Mouse (Mus musculus) embryonic facial prominence, embryonic 12.5 days (tissue): ENCODE results near the gene Pcyt1a. TPM values are rescaled to one million over a fixed set of nuclear protein-coding genes. Genes with fewer than 3 reads are reported as not detected.
A peak's percentile ranks its signal among the peaks of the same experiment; 100 is the strongest.
"Not testable (repeated sequence)": the region's sequence is repeated elsewhere in the genome, so short reads cannot be mapped to it uniquely, and the experiment has no call there.

Experiments
- ATAC-seq: fragments of 200-750 bp; cut with Nextera tagmentation; 2 replicates; pipeline ENCODE4 v1.8.0; 2017; ENCODE audit not compliant: insufficient number of reproducible peaks, insufficient read depth, low FRiP score, low TSS enrichment
- H3K27ac ChIP-seq: fragments of 300-500 bp; sonication (generic); 2 replicates; pipeline ENCODE4 v1.5.1; 2016; ENCODE audit warnings: mild to moderate bottlenecking
- H3K27me3 ChIP-seq: fragments of 300-500 bp; sonication (generic); 2 replicates; pipeline ENCODE4 v1.6.1; 2016; ENCODE audit warnings: mild to moderate bottlenecking, moderate library complexity
- H3K36me3 ChIP-seq: fragments of 300-500 bp; sonication (generic); 2 replicates; pipeline ENCODE4 v1.6.1; 2016; ENCODE audit warnings: mild to moderate bottlenecking
- H3K4me1 ChIP-seq: fragments of 300-500 bp; sonication (generic); 2 replicates; pipeline ENCODE4 v1.6.1; 2016
- H3K4me2 ChIP-seq: fragments of 300-500 bp; sonication (generic); replicated peaks from 2 replicates; pipeline ENCODE4 v1.6.1; 2016; ENCODE audit warnings: mild to moderate bottlenecking, moderate library complexity
- H3K4me3 ChIP-seq: fragments of 300-500 bp; sonication (generic); 2 replicates; pipeline ENCODE4 v1.5.1; 2016; ENCODE audit warnings: mild to moderate bottlenecking
- H3K9ac ChIP-seq: fragments of 300-500 bp; sonication (generic); 2 replicates; pipeline ENCODE4 v1.6.1; 2016; ENCODE audit warnings: mild to moderate bottlenecking, moderate library complexity
- H3K9me3 ChIP-seq: fragments of 300-500 bp; sonication (generic); 2 replicates; pipeline ENCODE4 v1.6.1; 2016; ENCODE audit warnings: mild to moderate bottlenecking, moderate library complexity
- whole genome bisulfite sequencing: fragments of 180-500 bp; shearing (Covaris S2); methylation state at CpG from one replicate; pipeline ENCODE4 v1.1.7; 2016; 5-methylcytosine and 5-hydroxymethylcytosine counted together
- polyA plus RNA-seq: library from polyadenylated mRNA; unstranded; fragments of >200 nt; fragmentation: Nextera tagmentation; extraction: Ambion mirVana; gene quantifications from 2 replicates; pipeline ENCODE4 v1.2.1, GENCODE M21; 2016

Gene Pcyt1a
- polyA plus RNA-seq, 1 experiment from 2014 or later = 35.4 TPM

DNA sequence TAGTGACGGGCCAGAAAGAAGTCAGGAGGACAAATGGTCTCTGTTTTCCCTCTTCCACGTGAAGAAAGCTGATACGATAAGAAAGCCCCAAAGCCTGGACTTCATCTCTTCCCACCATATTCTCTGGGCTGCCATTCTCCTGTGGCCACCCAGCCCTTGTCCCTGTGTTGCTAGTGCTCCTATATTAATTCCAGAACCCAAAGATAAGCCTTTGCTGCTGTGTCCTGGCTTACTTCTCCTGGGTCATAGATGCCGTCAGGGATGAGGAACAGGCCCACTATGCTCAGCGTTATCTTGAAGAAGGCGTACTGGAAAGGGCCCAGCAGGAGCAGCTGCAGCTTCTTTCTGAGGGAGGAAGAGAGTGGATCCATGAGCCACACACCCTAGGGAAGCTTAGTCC, 46.6 kb downstream of the Pcyt1a start:
- ATAC-seq = no peak
- no peaks in the 10 kb centered on the region for H3K27me3 ChIP-seq
- no peak overlapping the region for H3K27ac ChIP-seq
- H3K36me3 ChIP-seq = no peaks in the 10 kb centered on the region; the same call in 1 of the 2 replicates
- H3K4me1 ChIP-seq = no peaks in the 10 kb centered on the region
- 78% methylated on average over 6 of the region's 6 CpGs for WGBS
- H3K9ac ChIP-seq = no peak overlapping the region
- H3K4me2 ChIP-seq = no peak overlapping the region
- H3K9me3 ChIP-seq = no peaks in the 10 kb centered on the region
- H3K4me3 ChIP-seq = no peak overlapping the region

- H3K4me3 ChIP-seq = no peak overlapping the region
- 0 out of 2 replicates have a peak, but pooled peaks cover 3% of the 10 kb centered on the region for H3K4me1 ChIP-seq
- no peak overlapping the region for H3K27ac ChIP-seq
- ATAC-seq = no peak
- H3K4me2 ChIP-seq = no peak overlapping the region
- 70% methylated on average over 2 of the region's 2 CpGs for WGBS
- no peaks in the 10 kb centered on the region for H3K36me3 ChIP-seq
- H3K9ac ChIP-seq = no peak overlapping the region
- H3K9me3 ChIP-seq = no peaks in the 10 kb centered on the region
- no peaks in the 10 kb centered on the region for H3K27me3 ChIP-seq
Measured at GRCm38 (mm10) chr16:32479415-32479814, 48.7 kb downstream of the Pcyt1a start.

GRCm38 (mm10) chr16:32484431-32484871, 53.7 kb downstream of the Pcyt1a start:
- Histone ChIP-seq H3K27me3 (no peaks in the 10 kb centered on the region), H3K4me3 (no peak overlapping the region), H3K9ac (no peak overlapping the region), H3K27ac (no peak overlapping the region), H3K4me1 (peaks cover 12% of the 10 kb centered on the region; the same call in 1 of the 2 replicates), H3K9me3 (no peaks in the 10 kb centered on the region), H3K4me2 (no peak overlapping the region), H3K36me3 (no peaks in the 10 kb centered on the region)
- ATAC-seq = peak; percentile 52; the same call in 1 of the 2 replicates
- WGBS = 30% methylated on average over 7 of the region's 7 CpGs

GRCm38 (mm10) chr16:32485209-32485608, 54.5 kb downstream of the Pcyt1a start:
- WGBS = 80% methylated on average over 2 of the region's 2 CpGs
- peaks cover 12% of the 10 kb centered on the region; the same call in 1 of the 2 replicates for H3K4me1 ChIP-seq
- no peaks in the 10 kb centered on the region for H3K9me3 ChIP-seq
- no peak overlapping the region for H3K9ac ChIP-seq
- no peaks in the 10 kb centered on the region for H3K36me3 ChIP-seq
- ATAC-seq = no peak
- H3K4me2 ChIP-seq = no peak overlapping the region
- H3K27ac ChIP-seq = no peak overlapping the region
- no peak overlapping the region for H3K4me3 ChIP-seq
- H3K27me3 ChIP-seq = no peaks in the 10 kb centered on the region

DNA sequence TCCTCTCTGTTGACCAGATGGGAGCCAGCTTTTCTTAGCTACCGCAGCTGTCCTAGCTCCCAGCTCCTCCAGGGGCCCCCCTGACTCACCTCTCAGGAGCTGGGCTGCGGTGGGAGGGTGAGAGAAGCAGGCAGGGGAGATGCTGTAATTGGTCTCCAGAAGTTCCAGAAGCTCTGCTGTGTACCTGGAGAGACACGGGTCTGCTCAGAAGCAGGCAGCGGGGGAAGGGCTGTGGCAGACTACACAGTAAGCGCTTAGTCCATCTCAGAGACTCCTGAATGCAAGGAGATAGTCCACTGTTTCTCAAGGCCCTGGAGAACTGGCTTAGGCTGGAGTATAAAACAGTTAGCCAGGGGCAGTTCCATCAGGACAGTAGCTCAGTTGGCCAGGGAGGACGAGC, 55.3 kb downstream of the Pcyt1a start:
- H3K9me3 ChIP-seq = no peaks in the 10 kb centered on the region
- H3K36me3 ChIP-seq = no peaks in the 10 kb centered on the region
- 78% methylated on average over 6 of the region's 6 CpGs for whole genome bisulfite sequencing
- H3K4me2 ChIP-seq = no peak overlapping the region
- no peak overlapping the region for H3K27ac ChIP-seq
- ATAC-seq = no peak
- H3K4me3 ChIP-seq = no peak overlapping the region
- peaks cover 12% of the 10 kb centered on the region; the same call in 1 of the 2 replicates for H3K4me1 ChIP-seq
- H3K9ac ChIP-seq = no peak overlapping the region
- H3K27me3 ChIP-seq = no peaks in the 10 kb centered on the region

- Histone ChIP-seq H3K9me3 (no peaks in the 10 kb centered on the region), H3K27ac (no peak within 1 kb of the TSS), H3K4me1 (peaks cover 12% of the 10 kb centered on the region; the same call in 1 of the 2 replicates), H3K36me3 (no peaks in the 10 kb centered on the region), H3K27me3 (no peaks in the 10 kb centered on the region), H3K4me2 (no peak within 1 kb of the TSS), H3K9ac (no peak within 1 kb of the TSS), H3K4me3 (no peak within 1 kb of the TSS)
- no peak for ATAC-seq
- 50% methylated on average over 15 of the region's 15 CpGs for WGBS
Measured at GRCm38 (mm10) chr16:32487234-32488111, 56.8 kb downstream of the Pcyt1a start, which contains the start of gene Slc51a. Gene Slc51a (minus strand): TSS chr16:32487879.

GRCm38 (mm10) chr16:32488939-32489338, 58.2 kb downstream of the Pcyt1a start:
- no peak overlapping the region for H3K27ac ChIP-seq
- no peaks in the 10 kb centered on the region for H3K27me3 ChIP-seq
- no peak overlapping the region for H3K4me2 ChIP-seq
- H3K4me1 ChIP-seq = peaks cover 12% of the 10 kb centered on the region; the same call in 1 of the 2 replicates
- H3K9me3 ChIP-seq = no peaks in the 10 kb centered on the region
- no peak overlapping the region for H3K9ac ChIP-seq
- ATAC-seq = no peak
- WGBS = 95% methylated on average over 3 of the region's 3 CpGs
- no peak overlapping the region for H3K4me3 ChIP-seq
- no peaks in the 10 kb centered on the region for H3K36me3 ChIP-seq

DNA sequence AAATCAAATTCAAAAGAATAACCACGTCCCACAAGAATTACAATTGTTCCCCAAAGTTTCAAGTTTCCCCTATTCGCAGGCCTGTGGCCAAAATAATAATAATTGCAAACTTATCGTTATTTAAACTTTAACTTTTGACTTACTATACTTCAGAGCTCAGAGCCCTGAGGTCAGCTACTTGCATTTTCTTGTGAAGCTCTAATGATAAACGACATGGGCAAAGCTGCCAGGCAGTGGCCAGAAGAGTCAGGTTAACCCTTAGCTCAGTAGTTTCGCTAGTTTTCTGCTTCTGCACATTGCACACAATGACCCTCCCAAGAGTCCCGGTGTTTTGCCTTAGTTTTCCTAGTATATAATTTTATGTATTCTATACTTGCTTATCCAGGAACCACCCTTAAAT, 63.6 kb downstream of the Pcyt1a start:
- H3K4me1 ChIP-seq, H3K27ac ChIP-seq, H3K4me2 ChIP-seq, H3K36me3 ChIP-seq, ATAC-seq, H3K4me3 ChIP-seq, H3K9ac ChIP-seq, H3K27me3 ChIP-seq, H3K9me3 ChIP-seq: not testable (repeated sequence)
- WGBS = 69% methylated on average over 6 of the region's 6 CpGs

- Histone ChIP-seq H3K27ac (no peak within 1 kb of the TSS), H3K9ac (no peak within 1 kb of the TSS), H3K4me1 (peaks cover 5% of the 10 kb centered on the region; the same call in 1 of the 2 replicates), H3K9me3 (no peaks in the 10 kb centered on the region), H3K27me3 (no peaks in the 10 kb centered on the region), H3K36me3 (no peaks in the 10 kb centered on the region), H3K4me3 (no peak within 1 kb of the TSS), H3K4me2 (no peak within 1 kb of the TSS)
- ATAC-seq = no peak
- WGBS = 68% methylated on average over 3 of the region's 3 CpGs
Measured at GRCm38 (mm10) chr16:32495965-32496364, 65.2 kb downstream of the Pcyt1a start, which contains the start of gene Zdhhc19. Gene Zdhhc19 (plus strand): TSS chr16:32496265.

DNA sequence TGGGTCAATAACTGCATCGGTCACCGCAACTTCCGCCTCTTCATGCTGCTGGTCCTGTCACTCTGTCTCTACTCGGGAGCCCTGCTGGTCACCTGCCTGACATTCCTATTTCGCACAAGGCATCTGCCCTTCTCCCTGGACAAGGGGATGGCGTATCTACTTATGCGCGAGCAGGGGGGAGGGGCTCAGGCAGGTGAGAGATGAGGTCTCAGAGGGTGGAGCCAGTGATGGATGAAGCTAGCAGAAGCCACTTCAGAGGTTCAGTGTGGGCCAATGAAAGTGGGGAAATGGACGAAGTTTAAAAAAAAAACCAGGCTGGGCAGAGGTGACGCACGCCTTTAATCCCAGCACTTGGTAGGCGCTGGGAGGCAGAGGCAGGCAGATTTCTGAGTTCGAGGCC, 68.3 kb downstream of the Pcyt1a start:
- no peaks in the 10 kb centered on the region for H3K9me3 ChIP-seq
- WGBS = 60% methylated on average over 13 of the region's 13 CpGs
- H3K4me2 ChIP-seq = no peak overlapping the region; the same call in 1 of the 2 replicates
- H3K9ac ChIP-seq = no peak overlapping the region
- H3K27ac ChIP-seq = no peak overlapping the region
- H3K4me1 ChIP-seq = peaks cover 5% of the 10 kb centered on the region; the same call in 1 of the 2 replicates
- no peak for ATAC-seq
- H3K4me3 ChIP-seq = no peak overlapping the region
- no peaks in the 10 kb centered on the region; the same call in 1 of the 2 replicates for H3K27me3 ChIP-seq
- no peaks in the 10 kb centered on the region for H3K36me3 ChIP-seq

GRCm38 (mm10) chr16:32499430-32500037, 68.8 kb downstream of the Pcyt1a start:
- peak; percentile 64; the same call in 1 of the 2 replicates for ATAC-seq
- no peaks in the 10 kb centered on the region; the same call in 1 of the 2 replicates for H3K27me3 ChIP-seq
- no peak overlapping the region for H3K27ac ChIP-seq
- no peaks in the 10 kb centered on the region for H3K9me3 ChIP-seq
- peak overlapping the region; percentile 33 for H3K4me3 ChIP-seq
- H3K9ac ChIP-seq = 0 out of 2 replicates have a peak overlapping the region, but pooled peaks have one; percentile 36
- peaks cover 5% of the 10 kb centered on the region; the same call in 1 of the 2 replicates for H3K4me1 ChIP-seq
- peak overlapping the region; percentile 58 for H3K4me2 ChIP-seq
- WGBS = 9% methylated on average over 22 of the region's 22 CpGs
- H3K36me3 ChIP-seq = no peaks in the 10 kb centered on the region
